8 mouse cellular contexts compared by ENCODE assay signal in the genomic region with DNA sequence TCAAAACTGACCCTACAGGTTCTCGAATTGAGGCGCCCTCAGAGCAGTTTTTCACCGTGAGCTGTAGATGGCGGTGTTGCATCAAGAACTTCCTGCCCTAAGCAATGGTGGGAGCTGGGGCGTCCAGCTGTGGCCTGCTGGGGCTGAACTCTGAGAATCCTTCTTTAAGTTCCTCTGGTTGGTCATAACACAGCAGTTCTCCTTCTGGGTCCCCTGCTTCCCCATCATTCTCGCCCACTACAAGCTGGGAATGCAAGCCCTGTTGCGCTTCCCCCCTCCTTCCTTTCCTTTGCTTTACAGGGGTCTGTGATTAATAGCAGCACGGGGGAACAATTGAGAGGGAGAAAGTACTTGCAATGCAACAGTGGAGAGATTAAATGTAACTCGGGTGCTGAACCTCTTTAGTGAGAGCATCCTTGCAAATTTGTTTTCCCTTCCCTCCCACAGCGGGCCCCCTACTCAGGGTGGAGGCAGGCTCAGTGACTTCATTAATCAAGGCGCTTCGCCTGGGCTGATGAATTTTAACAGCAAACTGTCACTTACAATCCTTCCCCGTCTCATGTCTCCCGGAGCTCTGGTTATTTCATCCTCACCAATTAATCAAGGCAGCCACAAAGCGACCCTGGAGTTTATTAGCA.
A peak's percentile ranks its signal among the peaks of the same experiment; 100 is the strongest.
DNase-seq lines count a peak whose midpoint lies in the region; ATAC-seq and TF ChIP-seq lines count a peak whose summit lies in the region.

No protein-coding gene starts in this region.

- ATAC-seq in liver, embryonic 12.5 days: no peak
- ATAC-seq in lung, postnatal 0 days: no peak

- no peak overlapping the region for H3K27ac ChIP-seq in liver, embryonic 12.5 days
- no peak overlapping the region for H3K27ac ChIP-seq in layer of hippocampus, adult 2 months
- no peak overlapping the region for H3K27ac ChIP-seq in lung, postnatal 0 days (ENCODE audit: low read length)

- no peaks in the 10 kb centered on the region; the same call in 1 of the 2 replicates for H3K9me3 ChIP-seq in liver, embryonic 12.5 days (replicated peaks)
- H3K9me3 ChIP-seq in lung, postnatal 0 days (ENCODE audit: low read length): no peaks in the 10 kb centered on the region

- 11% methylated on average over 15 of the region's 15 CpGs for WGBS in liver, embryonic 12.5 days (ENCODE audit: insufficient replicate concordance)
- WGBS in lung, postnatal 0 days: 6% methylated on average over 15 of the region's 15 CpGs

- no peak overlapping the region for H3K4me3 ChIP-seq in liver, embryonic 12.5 days
- H3K4me3 ChIP-seq in layer of hippocampus, adult 2 months: peak overlapping the region; percentile 47
- no peak overlapping the region for H3K4me3 ChIP-seq in lung, postnatal 0 days (ENCODE audit: low read depth, low read length)

- H3K4me2 ChIP-seq in liver, embryonic 12.5 days: no peak overlapping the region
- H3K4me2 ChIP-seq in lung, postnatal 0 days (replicated peaks; ENCODE audit: low read depth, low read length): no peak overlapping the region

- no peaks in the 10 kb centered on the region for H3K27me3 ChIP-seq in liver, embryonic 12.5 days (replicated peaks)
- H3K27me3 ChIP-seq in lung, postnatal 0 days (replicated peaks; ENCODE audit: insufficient read depth, low read length): no peaks in the 10 kb centered on the region

- DNase-seq in liver: peak; percentile 26
- peak; percentile 78 for DNase-seq in embryo, embryonic 9.5 days (ENCODE audit: extremely low spot score)
- DNase-seq in heart, postnatal 14 days: peak; percentile 36 to 52
- DNase-seq in layer of hippocampus, adult 2 months (ENCODE audit: low spot score in 2 of 2): peak; percentile 50 to 64
- peak; percentile 43 for DNase-seq in lung, postnatal 0 days (ENCODE audit: low spot score)
- peak; percentile 51 for DNase-seq in retina, postnatal 7 days (ENCODE audit: low read depth, low spot score)
- no peak for DNase-seq in thymus, postnatal 14 days

- H3K36me3 ChIP-seq in liver, embryonic 12.5 days: no peaks in the 10 kb centered on the region
- no peaks in the 10 kb centered on the region for H3K36me3 ChIP-seq in lung, postnatal 0 days (ENCODE audit: insufficient read depth, low read length)

- TF ChIP-seq CTCF in layer of hippocampus, adult 2 months (conservative IDR thresholded peaks at IDR 0.05): peak; percentile 94
- TF ChIP-seq CTCF in lung, postnatal 0 days (IDR thresholded peaks at IDR 0.05): peak; percentile 63

- no peak overlapping the region for H3K9ac ChIP-seq in liver, embryonic 12.5 days
- H3K9ac ChIP-seq in lung, postnatal 0 days (replicated peaks; ENCODE audit: low read depth): no peak overlapping the region

- H3K4me1 ChIP-seq in liver, embryonic 12.5 days: no peaks in the 10 kb centered on the region
- H3K4me1 ChIP-seq in lung, postnatal 0 days (ENCODE audit: insufficient read depth, low read depth, low read length): no peaks in the 10 kb centered on the region

- no peak for TF ChIP-seq EP300 in lung, postnatal 0 days (IDR thresholded peaks at IDR 0.05)

- intact Hi-C loops in heart, postnatal 14 days (cut with DNase I): no loop called here
